Mouse (Mus musculus): ENCODE measurements at regions not wholly inside any gene's neighbourhood (a gene's known extent, or its start where the extent isn't known, plus 50 kb on each side); places are given as distances from the start of the nearest gene placed in this dataset.

- no peak for ATAC-seq (replicated peaks; ENCODE audit: low FRiP score, poor library complexity, severe bottlenecking)
Observed at GRCm38 (mm10) chr11:19219476-19219875, 200.7 kb upstream of the Meis1 start.

- ATAC-seq (replicated peaks; ENCODE audit: low FRiP score, poor library complexity, severe bottlenecking), result no peak
Observed at GRCm38 (mm10) chr11:19221442-19221841, 202.7 kb upstream of the Meis1 start.

DNA sequence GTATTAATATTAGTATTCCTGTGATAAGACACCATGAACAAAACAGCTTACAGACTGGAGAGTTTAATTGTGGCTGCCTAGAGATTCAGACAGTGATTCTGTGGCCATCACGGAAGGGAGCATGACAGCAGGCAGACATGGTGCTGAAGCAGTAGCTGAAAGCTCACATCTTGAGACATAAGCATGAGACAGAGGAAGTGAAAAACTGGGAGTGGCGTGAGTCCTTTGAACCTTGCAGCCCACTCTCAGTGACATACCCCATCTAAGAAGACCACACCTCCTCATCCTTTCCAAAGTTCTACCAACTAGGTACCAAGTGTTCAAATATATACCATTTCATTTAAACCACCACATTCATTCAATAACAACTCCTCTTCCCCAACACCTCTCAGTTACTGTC lies 208.0 kb upstream of the Meis1 start:
- no peak for ATAC-seq (replicated peaks; ENCODE audit: low FRiP score, poor library complexity, severe bottlenecking)

DNA sequence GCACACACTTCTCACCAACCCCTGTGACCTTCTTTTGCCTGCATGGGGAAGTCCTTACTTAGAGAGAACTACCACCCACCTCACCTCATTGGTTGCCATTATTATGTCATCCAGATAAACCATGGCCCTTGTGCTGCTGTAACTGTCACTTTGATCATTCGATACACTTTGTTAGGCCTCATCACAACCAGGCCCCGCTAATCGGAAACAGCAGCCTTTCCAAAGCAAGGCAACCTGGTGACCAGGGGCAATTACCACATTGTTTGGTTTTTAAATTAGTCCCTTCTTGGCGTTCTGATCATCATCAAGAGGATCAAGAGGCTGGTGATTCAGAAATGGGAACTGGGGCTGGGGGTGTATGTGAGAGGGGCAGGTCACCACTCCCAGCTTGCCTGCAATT lies 208.9 kb upstream of the Meis1 start:
- ATAC-seq (replicated peaks; ENCODE audit: low FRiP score, poor library complexity, severe bottlenecking), result no peak

GRCm38 (mm10) chr11:19246390-19247114 lies 227.8 kb upstream of the Meis1 start:
- no peak for ATAC-seq (replicated peaks; ENCODE audit: low FRiP score, poor library complexity, severe bottlenecking)

- no peak for ATAC-seq (replicated peaks; ENCODE audit: low FRiP score, poor library complexity, severe bottlenecking)
Observed at GRCm38 (mm10) chr11:19253605-19254004, 234.8 kb upstream of the Meis1 start.

- ATAC-seq (replicated peaks; ENCODE audit: low FRiP score, poor library complexity, severe bottlenecking), result no peak
Observed at GRCm38 (mm10) chr11:19254183-19254582, 235.4 kb upstream of the Meis1 start.

DNA sequence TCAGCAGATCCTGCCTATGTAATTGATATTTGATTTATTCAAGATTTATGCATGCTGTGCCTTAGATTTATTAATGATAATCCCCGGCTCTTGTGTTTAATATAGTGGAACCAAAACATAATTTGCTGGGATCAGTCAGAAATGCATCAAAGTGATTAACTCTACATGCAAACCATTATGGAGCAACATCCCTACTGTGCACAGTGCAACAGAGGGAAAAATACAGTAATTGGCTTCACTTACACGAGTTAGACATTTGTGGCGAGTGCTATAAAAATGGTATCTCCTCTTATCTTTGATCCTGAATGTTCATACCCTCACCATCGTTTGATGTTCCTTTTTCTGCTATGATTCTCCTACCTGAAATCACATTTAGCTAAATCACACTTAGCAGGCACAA lies 238.8 kb upstream of the Meis1 start:
- ATAC-seq (replicated peaks; ENCODE audit: low FRiP score, poor library complexity, severe bottlenecking), result no peak

DNA sequence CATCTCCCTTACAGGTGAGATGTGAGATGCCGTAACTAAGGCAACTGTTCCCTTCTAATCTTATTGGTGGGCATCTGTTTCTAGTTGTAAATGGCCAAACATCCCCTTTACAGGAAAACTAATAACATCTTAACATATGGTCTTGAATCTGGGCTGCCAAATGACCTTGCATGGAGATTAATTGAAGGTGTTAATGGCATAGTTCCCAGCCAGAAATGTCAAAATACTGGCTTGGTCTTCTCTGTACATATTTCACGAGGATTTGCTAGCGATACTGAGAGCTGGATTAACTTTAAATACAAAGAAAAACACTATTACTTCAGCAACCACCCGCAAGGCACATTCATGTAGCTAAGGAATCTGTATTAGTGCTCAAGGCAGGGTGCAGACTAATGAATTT lies 244.0 kb upstream of the Meis1 start:
- ATAC-seq (replicated peaks; ENCODE audit: low FRiP score, poor library complexity, severe bottlenecking), result no peak

- no peak for ATAC-seq (replicated peaks; ENCODE audit: low FRiP score, poor library complexity, severe bottlenecking)
Observed at GRCm38 (mm10) chr11:19264798-19265671, 246.2 kb upstream of the Meis1 start.

- no peak for ATAC-seq (replicated peaks; ENCODE audit: low FRiP score, poor library complexity, severe bottlenecking)
Observed at GRCm38 (mm10) chr11:19265672-19265972, 246.8 kb upstream of the Meis1 start.

DNA sequence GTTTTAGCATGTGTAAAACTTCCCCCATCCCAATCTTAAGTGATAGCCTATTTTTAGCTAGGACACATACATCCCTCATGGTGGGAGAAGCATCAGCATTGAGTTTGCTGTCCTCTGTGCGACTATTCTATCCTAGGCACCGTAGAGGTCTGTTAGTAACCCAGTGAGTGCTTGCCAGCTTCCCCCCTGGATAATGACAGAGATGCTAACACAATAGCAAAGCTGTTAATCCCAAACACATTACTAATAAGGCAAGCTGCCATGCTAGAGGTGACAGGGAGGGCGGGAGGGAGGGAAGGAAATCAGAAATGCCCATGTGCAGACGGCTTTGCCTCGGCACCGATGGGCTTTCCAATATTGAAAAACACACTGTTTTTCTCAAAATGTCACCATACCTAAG lies 272.2 kb upstream of the Meis1 start:
- no peak for ATAC-seq (replicated peaks; ENCODE audit: low FRiP score, poor library complexity, severe bottlenecking)

DNA sequence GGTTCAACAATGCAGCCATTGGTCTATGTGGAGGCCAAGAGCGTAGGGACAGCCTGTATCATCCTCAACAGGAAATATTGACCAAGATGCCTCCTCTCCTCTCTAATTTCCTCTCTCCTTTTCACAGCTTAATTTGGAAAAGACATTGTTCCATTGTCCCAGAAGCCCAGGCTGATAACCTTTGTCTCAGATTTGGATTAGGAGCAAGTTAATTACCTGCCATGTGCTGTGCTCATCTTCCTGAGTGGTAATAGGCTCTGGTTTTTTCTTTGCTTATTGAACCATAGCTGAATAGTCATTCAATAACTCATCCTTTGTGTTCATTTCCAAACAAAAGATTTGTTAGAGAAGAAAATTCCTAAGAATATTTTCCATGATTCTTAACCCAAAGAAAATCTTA lies 280.6 kb upstream of the Meis1 start:
- no peak for ATAC-seq (replicated peaks; ENCODE audit: low FRiP score, poor library complexity, severe bottlenecking)

GRCm38 (mm10) chr11:19306687-19307086 lies 287.9 kb upstream of the Meis1 start:
- no peak for ATAC-seq (replicated peaks; ENCODE audit: low FRiP score, poor library complexity, severe bottlenecking)

GRCm38 (mm10) chr11:19330685-19331239 lies 312.0 kb upstream of the Meis1 start:
- no peak for ATAC-seq (replicated peaks; ENCODE audit: low FRiP score, poor library complexity, severe bottlenecking)

DNA sequence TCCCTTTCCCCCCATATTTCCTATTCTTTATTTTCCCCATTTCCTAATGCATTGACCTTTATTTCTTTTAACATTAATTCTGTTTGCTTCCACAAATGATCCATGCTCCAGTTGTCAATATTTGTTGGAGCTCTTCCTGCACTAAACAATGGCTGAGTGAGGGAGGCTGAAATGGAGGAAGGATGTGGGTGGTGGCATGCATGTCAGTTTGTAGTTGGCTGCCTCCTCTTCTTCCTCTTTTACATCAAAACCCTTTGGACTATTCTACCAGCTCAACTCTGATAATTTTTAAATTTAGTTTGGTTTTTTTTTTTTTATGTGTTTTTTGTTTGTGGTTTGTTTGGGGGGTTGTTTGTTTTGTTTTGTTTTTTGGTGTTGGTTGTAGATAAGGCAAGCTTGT lies 313.5 kb upstream of the Meis1 start:
- ATAC-seq (replicated peaks; ENCODE audit: low FRiP score, poor library complexity, severe bottlenecking), result no peak

GRCm38 (mm10) chr11:19332727-19333126 lies 313.9 kb upstream of the Meis1 start:
- ATAC-seq (replicated peaks; ENCODE audit: low FRiP score, poor library complexity, severe bottlenecking), result no peak

- ATAC-seq (replicated peaks; ENCODE audit: low FRiP score, poor library complexity, severe bottlenecking), result no peak
Observed at GRCm38 (mm10) chr11:19333908-19334487, 315.2 kb upstream of the Meis1 start.

DNA sequence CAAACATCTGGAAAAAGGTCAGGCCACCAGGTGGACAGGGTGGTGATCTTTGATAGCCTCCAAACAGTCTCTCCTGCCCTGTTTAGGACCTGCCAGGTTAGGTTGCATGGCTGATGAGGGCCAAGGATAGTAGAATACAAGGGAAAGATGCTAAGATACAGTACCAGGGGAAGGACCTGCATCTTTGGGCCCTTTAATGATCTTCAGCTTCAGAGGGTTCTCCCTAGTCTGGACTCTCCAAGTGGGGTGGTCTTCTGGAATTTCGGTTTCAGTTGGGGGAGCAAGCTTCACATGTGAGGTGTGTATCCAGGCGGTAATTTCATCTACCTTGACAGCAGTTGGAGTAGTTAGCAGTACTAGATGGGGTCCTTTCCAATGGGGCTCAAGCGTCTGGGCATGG lies 316.6 kb upstream of the Meis1 start:
- no peak for ATAC-seq (replicated peaks; ENCODE audit: low FRiP score, poor library complexity, severe bottlenecking)

DNA sequence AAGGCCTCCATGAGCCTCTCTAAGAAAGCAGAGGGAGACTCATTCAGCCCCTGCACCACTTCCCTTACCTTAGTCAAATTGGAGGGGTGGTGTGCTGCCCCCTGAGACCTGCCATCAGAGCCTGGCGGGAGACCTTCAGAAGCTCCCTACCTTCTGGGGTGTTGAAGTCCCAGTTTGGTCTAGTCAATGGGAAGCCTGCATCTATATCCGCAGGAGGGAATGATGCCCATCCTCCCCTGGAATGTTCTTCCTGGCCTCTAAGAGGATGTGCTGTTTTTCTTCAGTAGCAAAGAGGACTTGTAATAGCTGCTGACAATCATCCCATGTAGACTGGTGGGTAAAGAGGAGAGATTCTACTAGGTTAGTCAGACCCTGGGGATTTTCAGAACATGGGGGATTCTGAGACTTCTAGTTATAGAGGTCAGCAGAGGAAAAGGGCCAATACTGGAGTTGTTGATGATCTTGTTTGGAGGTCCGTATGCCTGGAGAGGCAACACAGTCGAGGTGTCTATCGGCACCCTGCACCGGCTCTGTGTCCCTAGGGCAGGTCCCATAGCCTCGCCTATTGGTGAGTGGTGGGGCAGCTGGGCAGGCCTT lies 321.0 kb upstream of the Meis1 start:
- ATAC-seq (replicated peaks; ENCODE audit: low FRiP score, poor library complexity, severe bottlenecking), result no peak

Measured in erythroid progenitor cell, adult 5-6 weeks (primary cell).